Mouse (Mus musculus): Measurements from ENCODE around the gene Pitpnc1. TPM values are rescaled to one million over a fixed set of nuclear protein-coding genes. Genes with fewer than 3 reads are reported as not detected.

Gene Pitpnc1
- polyA plus RNA-seq, 1 experiment from 2014 or later = 39.2 TPM

GRCm38 (mm10) chr11:107449169-107449910 lies 21.2 kb downstream of the Pitpnc1 start:
- no peaks in the 10 kb centered on the region for H3K9me3 ChIP-seq
- H3K27me3 ChIP-seq = no peaks in the 10 kb centered on the region
- H3K4me3 ChIP-seq = no peak overlapping the region
- 81% methylated on average over 17 of the region's 17 CpGs for WGBS
- H3K36me3 ChIP-seq = 0 out of 2 replicates have a peak, but pooled peaks cover 3% of the 10 kb centered on the region
- no peak overlapping the region for H3K4me2 ChIP-seq
- H3K9ac ChIP-seq = no peak overlapping the region
- H3K4me1 ChIP-seq (replicated peaks) = peaks cover 6% of the 10 kb centered on the region
- no peak for ATAC-seq (ENCODE audit: low FRiP score, low read depth)
- H3K27ac ChIP-seq (replicated peaks) = no peak overlapping the region

GRCm38 (mm10) chr11:107447915-107448314 lies 22.6 kb downstream of the Pitpnc1 start:
- Histone ChIP-seq H3K9me3 (no peaks in the 10 kb centered on the region), H3K27me3 (no peaks in the 10 kb centered on the region), H3K36me3 (no peaks in the 10 kb centered on the region), H3K4me3 (no peak overlapping the region), H3K4me1 (replicated peaks) (peaks cover 6% of the 10 kb centered on the region), H3K4me2 (no peak overlapping the region), H3K27ac (replicated peaks) (no peak overlapping the region), H3K9ac (no peak overlapping the region)
- 87% methylated on average over 9 of the region's 9 CpGs for WGBS
- no peak for ATAC-seq (ENCODE audit: low FRiP score, low read depth)

- H3K9me3 ChIP-seq = no peaks in the 10 kb centered on the region
- H3K4me3 ChIP-seq = no peak overlapping the region
- H3K27ac ChIP-seq (replicated peaks) = no peak overlapping the region
- no peak overlapping the region for H3K4me2 ChIP-seq
- H3K4me1 ChIP-seq (replicated peaks) = peaks cover 6% of the 10 kb centered on the region
- no peaks in the 10 kb centered on the region for H3K27me3 ChIP-seq
- ATAC-seq (ENCODE audit: low FRiP score, low read depth) = no peak
- WGBS = 68% methylated on average over 5 of the region's 5 CpGs
- no peak overlapping the region for H3K9ac ChIP-seq
- H3K36me3 ChIP-seq = no peaks in the 10 kb centered on the region
Measured at GRCm38 (mm10) chr11:107447349-107447748, 23.1 kb downstream of the Pitpnc1 start.

GRCm38 (mm10) chr11:107446650-107447049 lies 23.8 kb downstream of the Pitpnc1 start:
- no peak overlapping the region for H3K4me2 ChIP-seq
- H3K4me3 ChIP-seq = no peak overlapping the region
- H3K36me3 ChIP-seq = no peaks in the 10 kb centered on the region
- WGBS = 81% methylated on average over 6 of the region's 6 CpGs
- H3K9me3 ChIP-seq = no peaks in the 10 kb centered on the region
- H3K27ac ChIP-seq (replicated peaks) = no peak overlapping the region
- peaks cover 6% of the 10 kb centered on the region for H3K4me1 ChIP-seq (replicated peaks)
- no peaks in the 10 kb centered on the region for H3K27me3 ChIP-seq
- ATAC-seq (ENCODE audit: low FRiP score, low read depth) = no peak
- H3K9ac ChIP-seq = no peak overlapping the region

GRCm38 (mm10) chr11:107445683-107446082 lies 24.8 kb downstream of the Pitpnc1 start:
- ATAC-seq (ENCODE audit: low FRiP score, low read depth) = no peak
- WGBS = 82% methylated on average over 3 of the region's 3 CpGs

GRCm38 (mm10) chr11:107443121-107444095 lies 27.1 kb downstream of the Pitpnc1 start:
- ATAC-seq (ENCODE audit: low FRiP score, low read depth) = no peak
- Histone ChIP-seq H3K4me3 (no peak overlapping the region), H3K9ac (no peak overlapping the region), H3K4me1 (replicated peaks) (no peaks in the 10 kb centered on the region; the same call in 1 of the 2 replicates), H3K36me3 (no peaks in the 10 kb centered on the region), H3K9me3 (no peaks in the 10 kb centered on the region), H3K27me3 (no peaks in the 10 kb centered on the region), H3K27ac (replicated peaks) (no peak overlapping the region), H3K4me2 (no peak overlapping the region)
- 84% methylated on average over 12 of the region's 12 CpGs for WGBS

More at GRCm38 (mm10) chr11:107445683-107446082, 24.8 kb downstream of the Pitpnc1 start:
- no peaks in the 10 kb centered on the region for H3K27me3 ChIP-seq
- no peak overlapping the region for H3K27ac ChIP-seq (replicated peaks)
- no peaks in the 10 kb centered on the region for H3K9me3 ChIP-seq
- H3K4me1 ChIP-seq (replicated peaks) = peaks cover 6% of the 10 kb centered on the region
- H3K36me3 ChIP-seq = no peaks in the 10 kb centered on the region
- H3K4me3 ChIP-seq = no peak overlapping the region
- H3K4me2 ChIP-seq = no peak overlapping the region
- H3K9ac ChIP-seq = no peak overlapping the region

GRCm38 (mm10) chr11:107441050-107441449 lies 29.4 kb downstream of the Pitpnc1 start:
- Histone ChIP-seq H3K9ac (no peak overlapping the region), H3K4me2 (no peak overlapping the region), H3K27ac (replicated peaks) (no peak overlapping the region), H3K36me3 (no peaks in the 10 kb centered on the region), H3K9me3 (no peaks in the 10 kb centered on the region), H3K27me3 (no peaks in the 10 kb centered on the region), H3K4me1 (replicated peaks) (peaks cover 4% of the 10 kb centered on the region; the same call in 1 of the 2 replicates), H3K4me3 (no peak overlapping the region)
- WGBS = 52% methylated on average over 3 of the region's 3 CpGs
- no peak for ATAC-seq (ENCODE audit: low FRiP score, low read depth)

GRCm38 (mm10) chr11:107438140-107438539 lies 32.4 kb downstream of the Pitpnc1 start:
- Histone ChIP-seq H3K36me3 (no peaks in the 10 kb centered on the region), H3K27ac (replicated peaks) (no peak overlapping the region), H3K27me3 (no peaks in the 10 kb centered on the region), H3K4me3 (no peak overlapping the region), H3K9ac (no peak overlapping the region), H3K9me3 (no peaks in the 10 kb centered on the region), H3K4me2 (no peak overlapping the region), H3K4me1 (replicated peaks) (peaks cover 7% of the 10 kb centered on the region)
- ATAC-seq (ENCODE audit: low FRiP score, low read depth) = no peak
- 78% methylated on average over 3 of the region's 3 CpGs for WGBS

- H3K27me3 ChIP-seq = no peaks in the 10 kb centered on the region
- H3K4me3 ChIP-seq = no peak overlapping the region
- H3K9me3 ChIP-seq = no peaks in the 10 kb centered on the region
- no peak overlapping the region for H3K9ac ChIP-seq
- H3K4me2 ChIP-seq = no peak overlapping the region
- no peaks in the 10 kb centered on the region for H3K36me3 ChIP-seq
- H3K4me1 ChIP-seq (replicated peaks) = peaks cover 8% of the 10 kb centered on the region
- 45% methylated on average over 4 of the region's 4 CpGs for WGBS
- no peak for ATAC-seq (ENCODE audit: low FRiP score, low read depth)
- H3K27ac ChIP-seq (replicated peaks) = no peak overlapping the region
Measured at GRCm38 (mm10) chr11:107437723-107438122, 32.8 kb downstream of the Pitpnc1 start.

GRCm38 (mm10) chr11:107435776-107436449 lies 34.6 kb downstream of the Pitpnc1 start:
- Histone ChIP-seq H3K27me3 (no peaks in the 10 kb centered on the region), H3K9me3 (no peaks in the 10 kb centered on the region), H3K4me3 (no peak overlapping the region), H3K4me1 (replicated peaks) (peaks cover 12% of the 10 kb centered on the region), H3K9ac (no peak overlapping the region), H3K4me2 (no peak overlapping the region), H3K36me3 (no peaks in the 10 kb centered on the region), H3K27ac (replicated peaks) (no peak overlapping the region)
- no peak for ATAC-seq (ENCODE audit: low FRiP score, low read depth)
- 88% methylated on average over 6 of the region's 6 CpGs for WGBS

GRCm38 (mm10) chr11:107431197-107431965 lies 39.1 kb downstream of the Pitpnc1 start:
- Histone ChIP-seq H3K4me3 (no peak overlapping the region), H3K36me3 (no peaks in the 10 kb centered on the region), H3K27me3 (no peaks in the 10 kb centered on the region), H3K27ac (replicated peaks) (no peak overlapping the region; the same call in 1 of the 2 replicates), H3K9me3 (no peaks in the 10 kb centered on the region), H3K4me2 (no peak overlapping the region), H3K9ac (no peak overlapping the region), H3K4me1 (replicated peaks) (peaks cover 8% of the 10 kb centered on the region; the same call in 1 of the 2 replicates)
- ATAC-seq (ENCODE audit: low FRiP score, low read depth) = no peak
- WGBS = 83% methylated on average over 7 of the region's 7 CpGs
